Mouse (Mus musculus): ENCODE results near the gene Tbc1d1. TPM values are rescaled to one million over a fixed set of nuclear protein-coding genes. Genes with fewer than 3 reads are reported as not detected.
A peak's percentile ranks its signal among the peaks of the same experiment; 100 is the strongest.

The Tbc1d1 gene
- polyA plus RNA-seq, 1 experiment from 2014 or later, result 32.3 TPM

- Histone ChIP-seq H3K4me2 (ENCODE audit: low read depth, low read length) (no peak overlapping the region), H3K27me3 (replicated peaks; ENCODE audit: control insufficient read depth, insufficient read depth, low read length) (no peaks in the 10 kb centered on the region), H3K4me1 (ENCODE audit: control insufficient read depth, insufficient read depth, low read length) (peaks cover 24% of the 10 kb centered on the region), H3K4me3 (ENCODE audit: low read length) (no peak overlapping the region), H3K9me3 (ENCODE audit: control insufficient read depth, low read length) (no peaks in the 10 kb centered on the region), H3K9ac (ENCODE audit: low read depth, low read length) (no peak overlapping the region), H3K36me3 (ENCODE audit: control insufficient read depth, insufficient read depth, low read length) (no peaks in the 10 kb centered on the region), H3K27ac (ENCODE audit: low read length) (no peak overlapping the region)
- 98% methylated on average over 4 of the region's 4 CpGs for WGBS
- ATAC-seq, result no peak
Measured at GRCm38 (mm10) chr5:64220776-64221175, 64.7 kb downstream of the Tbc1d1 start.

GRCm38 (mm10) chr5:64224735-64225425 lies 68.8 kb downstream of the Tbc1d1 start:
- Histone ChIP-seq H3K27me3 (replicated peaks; ENCODE audit: control insufficient read depth, insufficient read depth, low read length) (no peaks in the 10 kb centered on the region), H3K9me3 (ENCODE audit: control insufficient read depth, low read length) (no peaks in the 10 kb centered on the region), H3K27ac (ENCODE audit: low read length) (no peak overlapping the region), H3K4me3 (ENCODE audit: low read length) (no peak overlapping the region), H3K9ac (ENCODE audit: low read depth, low read length) (no peak overlapping the region), H3K4me2 (ENCODE audit: low read depth, low read length) (no peak overlapping the region), H3K36me3 (ENCODE audit: control insufficient read depth, insufficient read depth, low read length) (no peaks in the 10 kb centered on the region), H3K4me1 (ENCODE audit: control insufficient read depth, insufficient read depth, low read length) (peaks cover 3% of the 10 kb centered on the region; the same call in 1 of the 2 replicates)
- ATAC-seq, result 0 out of 2 replicates have a peak, but pooled peaks have one; percentile 18
- 83% methylated on average over 9 of the region's 9 CpGs for WGBS

- Histone ChIP-seq H3K27ac (ENCODE audit: low read length) (no peak overlapping the region), H3K27me3 (replicated peaks; ENCODE audit: control insufficient read depth, insufficient read depth, low read length) (no peaks in the 10 kb centered on the region), H3K9me3 (ENCODE audit: control insufficient read depth, low read length) (no peaks in the 10 kb centered on the region), H3K4me1 (ENCODE audit: control insufficient read depth, insufficient read depth, low read length) (peaks cover 3% of the 10 kb centered on the region), H3K36me3 (ENCODE audit: control insufficient read depth, insufficient read depth, low read length) (no peaks in the 10 kb centered on the region), H3K9ac (ENCODE audit: low read depth, low read length) (no peak overlapping the region), H3K4me2 (ENCODE audit: low read depth, low read length) (no peak overlapping the region), H3K4me3 (ENCODE audit: low read length) (no peak overlapping the region)
- ATAC-seq, result no peak
- WGBS, result 63% methylated on average over 3 of the region's 3 CpGs
Measured at GRCm38 (mm10) chr5:64228252-64228651, 72.1 kb downstream of the Tbc1d1 start.

GRCm38 (mm10) chr5:64229336-64229866 lies 73.3 kb downstream of the Tbc1d1 start:
- H3K36me3 ChIP-seq (ENCODE audit: control insufficient read depth, insufficient read depth, low read length), result no peaks in the 10 kb centered on the region
- H3K9ac ChIP-seq (ENCODE audit: low read depth, low read length), result peak overlapping the region; percentile 77
- H3K4me1 ChIP-seq (ENCODE audit: control insufficient read depth, insufficient read depth, low read length), result peaks cover 13% of the 10 kb centered on the region
- H3K4me2 ChIP-seq (ENCODE audit: low read depth, low read length), result peak overlapping the region; percentile 86
- peak overlapping the region; percentile 72 for H3K4me3 ChIP-seq (ENCODE audit: low read length)
- no peaks in the 10 kb centered on the region for H3K27me3 ChIP-seq (replicated peaks; ENCODE audit: control insufficient read depth, insufficient read depth, low read length)
- H3K9me3 ChIP-seq (ENCODE audit: control insufficient read depth, low read length), result no peaks in the 10 kb centered on the region
- peak; percentile 29 for ATAC-seq
- peak overlapping the region; percentile 90 for H3K27ac ChIP-seq (ENCODE audit: low read length)
- WGBS, result 37% methylated on average over 12 of the region's 12 CpGs

GRCm38 (mm10) chr5:64230061-64230466 lies 74.0 kb downstream of the Tbc1d1 start:
- no peaks in the 10 kb centered on the region for H3K36me3 ChIP-seq (ENCODE audit: control insufficient read depth, insufficient read depth, low read length)
- H3K4me1 ChIP-seq (ENCODE audit: control insufficient read depth, insufficient read depth, low read length), result peaks cover 18% of the 10 kb centered on the region
- peak overlapping the region; percentile 86 for H3K4me2 ChIP-seq (ENCODE audit: low read depth, low read length)
- H3K9ac ChIP-seq (ENCODE audit: low read depth, low read length), result peak overlapping the region; percentile 77
- H3K4me3 ChIP-seq (ENCODE audit: low read length), result peak overlapping the region; percentile 72
- no peaks in the 10 kb centered on the region for H3K9me3 ChIP-seq (ENCODE audit: control insufficient read depth, low read length)
- peak overlapping the region; percentile 90 for H3K27ac ChIP-seq (ENCODE audit: low read length)
- no peaks in the 10 kb centered on the region for H3K27me3 ChIP-seq (replicated peaks; ENCODE audit: control insufficient read depth, insufficient read depth, low read length)
- under 1% methylated on average over 32 of the region's 48 CpGs for WGBS
- ATAC-seq, result peak; percentile 91

- no peaks in the 10 kb centered on the region for H3K9me3 ChIP-seq (ENCODE audit: control insufficient read depth, low read length)
- no peaks in the 10 kb centered on the region for H3K36me3 ChIP-seq (ENCODE audit: control insufficient read depth, insufficient read depth, low read length)
- H3K4me1 ChIP-seq (ENCODE audit: control insufficient read depth, insufficient read depth, low read length), result peaks cover 23% of the 10 kb centered on the region
- H3K4me2 ChIP-seq (ENCODE audit: low read depth, low read length), result peak overlapping the region; percentile 86
- H3K27ac ChIP-seq (ENCODE audit: low read length), result peak overlapping the region; percentile 79
- no peaks in the 10 kb centered on the region for H3K27me3 ChIP-seq (replicated peaks; ENCODE audit: control insufficient read depth, insufficient read depth, low read length)
- ATAC-seq, result peak; percentile 49
- peak overlapping the region; percentile 77 for H3K9ac ChIP-seq (ENCODE audit: low read depth, low read length)
- WGBS, result 1% methylated on average over 27 of the region's 33 CpGs
- peak overlapping the region; percentile 72 for H3K4me3 ChIP-seq (ENCODE audit: low read length)
Measured at GRCm38 (mm10) chr5:64230507-64231041, 74.5 kb downstream of the Tbc1d1 start.

GRCm38 (mm10) chr5:64232872-64233271 lies 76.8 kb downstream of the Tbc1d1 start:
- H3K9ac ChIP-seq (ENCODE audit: low read depth, low read length), result no peak overlapping the region
- WGBS, result 57% methylated on average over 9 of the region's 9 CpGs
- H3K9me3 ChIP-seq (ENCODE audit: control insufficient read depth, low read length), result no peaks in the 10 kb centered on the region
- peak overlapping the region; percentile 17 for H3K4me2 ChIP-seq (ENCODE audit: low read depth, low read length)
- peaks cover 35% of the 10 kb centered on the region for H3K4me1 ChIP-seq (ENCODE audit: control insufficient read depth, insufficient read depth, low read length)
- peak; percentile 30 for ATAC-seq
- peak overlapping the region; percentile 57 for H3K27ac ChIP-seq (ENCODE audit: low read length)
- no peaks in the 10 kb centered on the region for H3K27me3 ChIP-seq (replicated peaks; ENCODE audit: control insufficient read depth, insufficient read depth, low read length)
- no peaks in the 10 kb centered on the region for H3K36me3 ChIP-seq (ENCODE audit: control insufficient read depth, insufficient read depth, low read length)
- no peak overlapping the region; the same call in 1 of the 2 replicates for H3K4me3 ChIP-seq (ENCODE audit: low read length)

- Histone ChIP-seq H3K27ac (ENCODE audit: low read length) (peak overlapping the region; percentile 7; the same call in 1 of the 2 replicates), H3K4me3 (ENCODE audit: low read length) (no peak overlapping the region), H3K27me3 (replicated peaks; ENCODE audit: control insufficient read depth, insufficient read depth, low read length) (no peaks in the 10 kb centered on the region), H3K9ac (ENCODE audit: low read depth, low read length) (no peak overlapping the region), H3K4me1 (ENCODE audit: control insufficient read depth, insufficient read depth, low read length) (peaks cover 40% of the 10 kb centered on the region), H3K9me3 (ENCODE audit: control insufficient read depth, low read length) (no peaks in the 10 kb centered on the region), H3K36me3 (ENCODE audit: control insufficient read depth, insufficient read depth, low read length) (no peaks in the 10 kb centered on the region), H3K4me2 (ENCODE audit: low read depth, low read length) (no peak overlapping the region)
- ATAC-seq, result no peak
- WGBS, result 56% methylated on average over 8 of the region's 8 CpGs
Measured at GRCm38 (mm10) chr5:64234269-64234985, 78.3 kb downstream of the Tbc1d1 start.

- Histone ChIP-seq H3K36me3 (ENCODE audit: control insufficient read depth, insufficient read depth, low read length) (no peaks in the 10 kb centered on the region), H3K4me1 (ENCODE audit: control insufficient read depth, insufficient read depth, low read length) (peaks cover 45% of the 10 kb centered on the region), H3K9ac (ENCODE audit: low read depth, low read length) (no peak overlapping the region), H3K27me3 (replicated peaks; ENCODE audit: control insufficient read depth, insufficient read depth, low read length) (no peaks in the 10 kb centered on the region), H3K4me2 (ENCODE audit: low read depth, low read length) (no peak overlapping the region), H3K4me3 (ENCODE audit: low read length) (no peak overlapping the region), H3K27ac (ENCODE audit: low read length) (no peak overlapping the region), H3K9me3 (ENCODE audit: control insufficient read depth, low read length) (no peaks in the 10 kb centered on the region)
- WGBS, result 53% methylated on average over 3 of the region's 3 CpGs
- no peak for ATAC-seq
Measured at GRCm38 (mm10) chr5:64235250-64235649, 79.1 kb downstream of the Tbc1d1 start.

Measured in intestine, embryonic 16.5 days (tissue).